Mouse (Mus musculus): Measurements from ENCODE around the gene Kcnt2.

DNA sequence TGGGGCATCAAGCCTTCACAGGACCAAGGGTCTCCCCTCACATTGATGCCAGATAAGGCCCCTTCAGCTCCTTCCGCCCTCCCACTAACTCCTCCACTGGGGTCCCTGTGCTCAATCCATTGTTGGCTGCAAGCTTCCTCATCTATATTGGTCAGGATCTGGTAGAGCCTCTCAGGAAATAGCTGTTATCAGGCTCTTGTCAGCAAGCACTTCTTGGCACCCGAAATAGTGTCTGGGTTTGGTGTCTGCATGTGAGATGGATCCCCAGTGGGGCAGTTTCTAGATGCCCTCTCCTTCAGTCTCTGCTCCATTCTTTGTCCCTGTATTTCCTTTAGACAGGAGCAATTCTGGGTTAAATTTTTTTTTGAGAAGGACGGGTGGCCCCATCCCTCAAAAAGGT is 79.1 kb downstream of the Kcnt2 start:
- no peak for TF ChIP-seq CTCF (conservative IDR thresholded peaks at IDR 0.05; ENCODE audit: insufficient read depth, insufficient read length, low read depth, low read length)
- no peak for TF ChIP-seq POLR2A (IDR thresholded peaks at IDR 0.05; ENCODE audit: low read depth, low read length)

Measured in kidney, adult 2 months (tissue).